Mouse (Mus musculus) ES-Bruce4 (cell line): ENCODE results near the gene Jtb. TPM values are rescaled to one million over a fixed set of nuclear protein-coding genes. Genes with fewer than 3 reads are reported as not detected.

ENCODE experiments used
- H3K27ac ChIP-seq: 2 replicates; pipeline ENCODE4 v1.5.1; 2012; ENCODE audit warnings: low read length, inconsistent platforms; ENCODE audit not compliant: insufficient read depth
- H3K27me3 ChIP-seq: 2 replicates; pipeline ENCODE4 v1.6.1; 2012; ENCODE audit warnings: mild to moderate bottlenecking, low read length, inconsistent platforms; ENCODE audit not compliant: control insufficient read depth, poor library complexity, insufficient read depth, severe bottlenecking
- H3K36me3 ChIP-seq: 2 replicates; pipeline ENCODE4 v1.6.1; 2012; ENCODE audit warnings: inconsistent platforms, mild to moderate bottlenecking, low read length, moderate library complexity; ENCODE audit not compliant: control insufficient read depth, poor library complexity, insufficient read depth, severe bottlenecking
- H3K4me1 ChIP-seq: one replicate; pipeline ENCODE4 v1.8.1; 2011; ENCODE audit warnings: low read length; ENCODE audit not compliant: control insufficient read depth, insufficient read depth
- H3K4me3 ChIP-seq: 2 replicates; pipeline ENCODE4 v1.5.1; 2011; ENCODE audit warnings: low read depth, mild to moderate bottlenecking, low read length
- H3K9ac ChIP-seq: 2 replicates; pipeline ENCODE4 v1.6.1; 2012; ENCODE audit warnings: low read depth, mild to moderate bottlenecking, inconsistent platforms; ENCODE audit not compliant: poor library complexity, severe bottlenecking
- H3K9me3 ChIP-seq: replicated peaks from 2 replicates; pipeline ENCODE4 v1.6.1; 2012; ENCODE audit warnings: mild to moderate bottlenecking, low read length, inconsistent platforms; ENCODE audit not compliant: control insufficient read depth, poor library complexity, insufficient read depth, severe bottlenecking
- CTCF ChIP-seq: IDR thresholded peaks from one replicate; pipeline ENCODE4 v1.8.1; 2011; ENCODE audit warnings: low read depth, low read length
- EP300 ChIP-seq: IDR thresholded peaks from 2 replicates; pipeline ENCODE4 v1.6.1; 2011; ENCODE audit warnings: low read depth, low read length; ENCODE audit not compliant: insufficient read depth
- POLR2A ChIP-seq: IDR thresholded peaks from one replicate; pipeline ENCODE4 v1.8.1; 2011; ENCODE audit warnings: low read length; ENCODE audit not compliant: insufficient read depth
- polyA plus RNA-seq: library from polyadenylated mRNA; stranded (reverse); fragments of >200 nt; gene quantifications from 2 replicates; pipeline ENCODE4 v1.2.4, GENCODE M21; 2011; ENCODE audit warnings: low read depth; ENCODE audit not compliant: missing spikeins, insufficient read depth, insufficient read length

Gene Jtb
- polyA plus RNA-seq, 1 experiment = 23.7 TPM

DNA sequence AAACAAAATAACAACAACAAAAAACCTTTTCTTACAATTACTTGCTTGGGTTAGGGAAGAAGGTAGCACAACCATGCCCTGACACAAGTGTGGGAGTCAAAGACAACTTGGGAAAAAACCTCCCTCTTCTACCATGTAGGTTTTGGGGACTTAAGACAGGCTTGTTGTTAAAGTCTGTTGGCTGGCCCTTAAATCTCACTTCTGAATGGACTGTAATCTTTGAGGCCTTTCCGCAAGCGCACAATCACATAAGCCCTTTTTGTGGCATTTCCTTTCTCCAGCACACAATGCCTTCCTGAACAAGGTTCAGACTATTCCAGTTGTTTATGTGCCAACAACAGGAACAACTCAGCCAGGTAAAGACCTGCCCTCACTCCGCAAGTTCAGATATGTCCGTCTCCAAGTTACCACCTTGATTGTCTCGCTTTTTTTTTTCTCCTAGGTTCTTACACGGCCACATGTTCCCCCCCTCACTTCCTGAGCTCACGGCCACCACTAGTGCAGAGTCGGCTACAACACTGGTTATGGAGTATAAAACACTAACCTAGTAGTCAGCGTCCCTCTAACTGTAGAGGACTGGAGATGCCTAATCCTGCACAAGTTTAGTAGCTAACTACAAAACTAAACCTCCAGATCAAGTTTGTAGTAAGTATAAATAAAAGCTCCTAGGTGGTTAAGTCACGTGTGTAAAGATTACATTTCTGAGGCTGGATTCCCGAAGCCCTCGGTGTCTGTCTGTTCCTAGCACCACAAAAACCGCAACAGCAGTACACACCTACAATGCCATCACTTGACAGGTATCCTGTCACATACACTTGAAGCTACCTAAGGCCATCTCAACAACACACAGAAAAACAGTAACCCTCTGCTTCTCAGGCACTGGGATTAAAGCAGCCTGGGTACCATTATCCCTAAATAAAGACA lies 19.7 kb upstream of the Jtb start:
- Histone ChIP-seq H3K27ac (peak overlapping the region; percentile 72), H3K4me1 (no peaks in the 10 kb centered on the region), H3K9me3 (no peaks in the 10 kb centered on the region), H3K36me3 (peaks cover 49% of the 10 kb centered on the region), H3K4me3 (peak overlapping the region; percentile 63), H3K27me3 (no peaks in the 10 kb centered on the region), H3K9ac (peak overlapping the region; percentile 93)
- TF ChIP-seq CTCF (no peak), EP300 (no peak), POLR2A (no peak)

DNA sequence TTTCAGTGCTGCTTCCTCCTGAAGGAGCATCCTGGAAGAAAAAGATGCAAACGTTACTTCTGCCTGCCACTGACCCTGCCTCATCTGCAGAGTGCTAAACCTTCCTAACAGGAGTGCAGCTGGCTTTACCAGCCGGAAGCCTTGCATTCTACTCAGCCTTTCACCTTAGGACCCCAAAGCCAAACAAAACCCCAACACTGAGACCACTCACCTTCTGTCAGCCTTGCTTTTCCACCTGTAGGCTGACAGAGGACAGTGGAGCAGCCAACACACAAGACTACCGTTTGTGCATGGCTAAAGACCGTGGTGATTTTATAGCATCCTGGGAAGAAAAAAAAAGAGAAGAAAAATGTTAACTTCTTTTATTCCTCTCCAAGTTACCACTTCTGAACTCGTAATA lies 18.7 kb upstream of the Jtb start:
- H3K4me3 ChIP-seq = peak overlapping the region; percentile 93
- H3K36me3 ChIP-seq = peaks cover 49% of the 10 kb centered on the region
- no peaks in the 10 kb centered on the region for H3K9me3 ChIP-seq
- no peaks in the 10 kb centered on the region for H3K27me3 ChIP-seq
- H3K4me1 ChIP-seq = no peaks in the 10 kb centered on the region
- 0 out of 2 replicates have a peak overlapping the region, but pooled peaks have one; percentile 1 for H3K27ac ChIP-seq
- peak overlapping the region; percentile 93 for H3K9ac ChIP-seq
- no peak for TF ChIP-seq POLR2A
- TF ChIP-seq EP300 = no peak
- TF ChIP-seq CTCF = no peak

DNA sequence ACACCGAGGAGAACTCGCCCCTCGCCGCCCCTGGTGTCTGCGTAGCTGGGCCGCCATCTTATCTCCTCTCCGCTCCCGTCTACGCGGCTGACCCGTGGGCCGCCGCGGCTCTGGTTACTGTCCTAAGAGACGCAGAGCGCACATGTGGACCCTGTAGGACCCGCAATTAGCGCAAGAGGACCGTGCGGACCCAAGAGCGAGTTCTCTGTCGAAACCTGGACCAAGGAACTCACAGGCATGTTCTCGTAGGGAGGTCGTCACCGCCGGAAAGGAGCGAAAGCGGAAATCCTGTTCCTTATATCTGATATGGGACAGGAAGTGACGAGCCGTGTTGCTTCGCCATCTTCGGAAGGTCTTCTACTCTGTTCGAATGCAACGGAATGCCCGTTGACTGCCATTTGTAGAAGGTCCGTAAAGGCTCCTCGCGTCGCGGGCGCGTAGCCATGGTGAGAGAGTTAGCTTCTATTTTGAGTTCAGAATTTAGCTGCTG lies 18.0 kb upstream of the Jtb start, which contains the start of the genes Rps27 and Rab13:
TSS of gene Rps27 (minus strand) at position 275 of the 490 bp plus-strand sequence.
TSS of gene Rab13 (plus strand) at position 319 of the 490 bp plus-strand sequence.
- H3K27me3 ChIP-seq = no peaks in the 10 kb centered on the region

DNA sequence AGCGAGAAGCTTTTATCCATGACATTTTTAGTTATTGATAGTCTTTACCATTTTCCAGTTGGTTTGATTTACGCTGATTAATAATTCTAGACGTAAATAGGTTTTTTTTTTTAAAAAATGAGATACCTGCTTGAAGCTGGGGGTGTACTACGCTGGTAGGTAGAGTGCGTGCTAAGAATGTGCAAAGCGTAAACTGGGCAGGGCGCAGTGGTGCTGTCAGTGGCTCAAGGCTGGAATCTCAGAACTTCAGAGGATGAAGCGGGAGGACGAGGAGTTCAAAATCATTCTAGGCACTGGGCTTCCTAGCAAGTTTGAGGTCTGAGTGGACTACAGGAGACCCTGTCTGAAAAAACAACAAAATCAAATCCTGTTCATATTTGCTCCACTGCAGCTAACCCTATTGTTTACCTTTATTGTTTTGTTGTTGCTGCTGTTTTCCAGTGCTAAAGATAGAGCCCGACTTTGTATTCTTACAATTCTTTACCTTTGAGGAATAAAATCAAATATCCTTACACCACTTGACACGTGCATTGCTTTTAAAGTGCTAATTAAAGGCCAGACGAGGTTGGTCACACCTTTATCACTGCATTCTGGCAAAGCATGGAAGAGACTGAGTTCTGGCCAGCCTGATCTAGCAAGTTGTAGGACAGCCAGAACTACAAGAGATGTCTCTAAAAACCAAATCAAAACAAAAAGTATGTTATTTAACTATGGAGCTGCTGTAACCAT lies 17.3 kb upstream of the Jtb start:
- TF ChIP-seq CTCF = no peak
- TF ChIP-seq POLR2A = no peak
- TF ChIP-seq EP300 = no peak
- Histone ChIP-seq H3K27me3 (no peaks in the 10 kb centered on the region), H3K9me3 (no peaks in the 10 kb centered on the region), H3K9ac (peak overlapping the region; percentile 93), H3K4me3 (peak overlapping the region; percentile 93), H3K36me3 (peaks cover 37% of the 10 kb centered on the region), H3K4me1 (no peaks in the 10 kb centered on the region), H3K27ac (no peak overlapping the region)

More for the DNA sequence above, 18.0 kb upstream of the Jtb start, which contains the start of the genes Rps27 and Rab13:
- TF ChIP-seq EP300 (no peak), POLR2A (peak; percentile 95), CTCF (no peak)
- peak within 1 kb of the TSS; percentile 70 for H3K27ac ChIP-seq
- no peaks in the 10 kb centered on the region for H3K9me3 ChIP-seq
- H3K36me3 ChIP-seq = peaks cover 44% of the 10 kb centered on the region
- H3K9ac ChIP-seq = peak within 1 kb of the TSS; percentile 93
- H3K4me1 ChIP-seq = no peaks in the 10 kb centered on the region
- H3K4me3 ChIP-seq = peak within 1 kb of the TSS; percentile 93

DNA sequence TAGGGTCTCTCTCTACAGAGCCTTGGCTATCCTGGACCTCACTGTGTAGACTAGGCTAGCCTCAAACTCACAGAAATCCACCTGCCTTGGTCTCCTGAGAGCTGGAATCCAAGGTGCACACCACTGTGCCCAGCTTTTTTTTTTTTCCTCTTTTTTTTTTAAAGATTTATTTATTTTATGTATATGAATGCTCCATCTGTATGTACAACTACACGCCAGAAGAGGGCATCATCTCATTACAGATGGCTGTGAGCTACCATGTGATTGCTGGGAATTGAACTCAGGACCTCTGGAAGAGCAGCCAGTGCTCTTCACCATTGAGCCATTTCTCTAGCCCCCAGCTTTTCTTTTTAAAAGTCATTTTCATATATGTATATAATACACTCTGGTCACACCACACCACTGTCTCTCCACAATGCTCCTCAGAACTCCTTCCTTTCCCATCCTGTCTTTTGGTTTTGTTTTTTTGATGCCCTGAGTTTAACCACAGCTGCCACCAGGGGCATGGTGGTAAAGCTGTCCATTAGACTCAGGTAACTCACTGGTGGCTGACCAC lies 15.5 kb upstream of the Jtb start:
- Histone ChIP-seq H3K4me1 (peaks cover 2% of the 10 kb centered on the region), H3K9me3 (no peaks in the 10 kb centered on the region), H3K9ac (no peak overlapping the region), H3K27ac (no peak overlapping the region), H3K27me3 (no peaks in the 10 kb centered on the region), H3K36me3 (peaks cover 19% of the 10 kb centered on the region), H3K4me3 (no peak overlapping the region)
- TF ChIP-seq CTCF = no peak
- no peak for TF ChIP-seq POLR2A
- no peak for TF ChIP-seq EP300

DNA sequence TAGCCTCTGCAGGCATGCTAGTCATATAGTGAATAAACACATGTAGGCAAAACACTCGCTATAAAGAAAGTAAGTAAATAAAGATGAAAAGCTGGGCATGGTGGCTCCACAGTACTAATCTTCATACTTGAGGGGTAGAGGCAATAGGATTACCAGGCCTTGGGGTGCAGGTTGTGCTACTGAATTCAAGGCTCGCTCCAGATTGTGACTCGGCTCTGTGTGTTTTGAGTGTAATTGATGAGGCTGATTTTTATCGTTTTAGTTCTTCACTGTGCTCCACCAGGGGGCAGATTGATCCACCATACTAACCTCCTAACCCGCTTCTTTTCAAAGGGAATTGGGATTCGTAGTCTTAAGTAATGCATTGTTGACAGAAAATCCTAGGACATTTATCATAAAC lies 11.3 kb upstream of the Jtb start:
- Histone ChIP-seq H3K9me3 (no peaks in the 10 kb centered on the region), H3K4me1 (peaks cover 2% of the 10 kb centered on the region), H3K9ac (peak overlapping the region; percentile 82), H3K4me3 (no peak overlapping the region), H3K27me3 (no peaks in the 10 kb centered on the region), H3K36me3 (no peaks in the 10 kb centered on the region), H3K27ac (0 out of 2 replicates have a peak overlapping the region, but pooled peaks have one; percentile 7)
- no peak for TF ChIP-seq CTCF
- TF ChIP-seq EP300 = no peak
- no peak for TF ChIP-seq POLR2A
